Mouse (Mus musculus) cerebellum, adult 2 months (tissue): ENCODE measurements around the gene Clec10a. TPM values are rescaled to one million over a fixed set of nuclear protein-coding genes. Genes with fewer than 3 reads are reported as not detected.
A peak's percentile ranks its signal among the peaks of the same experiment; 100 is the strongest.
"Not testable (repeated sequence)": the region's sequence is repeated elsewhere in the genome, so short reads cannot be mapped to it uniquely, and the experiment has no call there.

Source experiments
- DNase-seq, 2 experiments: peaks; one replicate each; pipeline ENCODE4 v3.0.0; 2021
- H3K27ac ChIP-seq: fragments of 200-500 bp; 2 replicates; pipeline ENCODE4 v1.5.1; 2012; ENCODE audit warnings: low read length, control low read depth, inconsistent platforms; ENCODE audit not compliant: insufficient read depth
- H3K27me3 ChIP-seq: fragments of 200-500 bp; 2 replicates; pipeline ENCODE4 v1.6.1; 2012; ENCODE audit warnings: inconsistent platforms, mild to moderate bottlenecking, low read length, moderate library complexity; ENCODE audit not compliant: control insufficient read depth, insufficient read depth
- H3K4me1 ChIP-seq: fragments of 200-500 bp; 2 replicates; pipeline ENCODE4 v1.6.1; 2011; ENCODE audit warnings: low read length; ENCODE audit not compliant: control insufficient read depth, insufficient read depth
- H3K4me3 ChIP-seq: fragments of 200-500 bp; replicated peaks from 2 replicates; pipeline ENCODE3; 2011; ENCODE audit warnings: mild to moderate bottlenecking, low read depth, low read length, control low read depth; ENCODE audit not compliant: insufficient read depth
- CTCF ChIP-seq: fragments of 200-500 bp; IDR thresholded peaks from 2 replicates; pipeline ENCODE4 v1.5.1; 2011; ENCODE audit warnings: low read depth, mild to moderate bottlenecking, control low read depth, low read length, moderate library complexity, borderline replicate concordance; ENCODE audit not compliant: insufficient read depth
- POLR2A ChIP-seq: fragments of 200-500 bp; IDR thresholded peaks from 2 replicates; pipeline ENCODE4 v1.6.1; 2011; ENCODE audit warnings: low read length, control low read depth, borderline replicate concordance; ENCODE audit not compliant: insufficient read depth
- WGBS: fragments of 180-500 bp; shearing (Covaris S2); methylation state at CpG from one replicate; pipeline ENCODE4 v1.1.7; 2018; 5-methylcytosine and 5-hydroxymethylcytosine counted together
- polyA plus RNA-seq: library from polyadenylated mRNA; depleted of rRNA; stranded (reverse); fragments of >200 nt; gene quantifications from 2 replicates; pipeline ENCODE4 v1.2.3, GENCODE M21; 2012

The Clec10a gene
- polyA plus RNA-seq, 1 experiment = 1.2 TPM

DNA sequence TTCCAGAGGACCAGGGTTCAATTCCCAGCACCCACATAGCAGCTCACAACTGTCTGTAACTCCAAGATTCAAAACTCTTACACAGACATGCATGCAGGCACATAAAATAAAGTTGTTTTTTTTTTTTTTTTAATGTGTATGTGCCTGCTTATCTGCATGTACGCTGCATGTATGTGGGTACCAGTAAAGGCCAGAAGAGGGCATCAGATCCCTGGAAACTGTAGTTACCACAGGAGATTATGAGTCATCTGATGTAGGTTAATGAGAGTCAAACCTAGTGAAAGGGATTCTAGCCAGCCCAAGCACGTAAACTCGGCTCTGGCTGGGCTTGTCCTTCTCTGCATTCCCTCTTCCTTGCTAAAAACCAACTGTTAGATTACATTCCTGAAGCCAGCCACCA lies 4.9 kb upstream of the Clec10a start:
- DNase-seq = no peak
- TF ChIP-seq POLR2A (no peak), CTCF (no peak)
- Histone ChIP-seq H3K4me1 (no peaks in the 10 kb centered on the region), H3K27ac (no peak overlapping the region), H3K27me3 (no peaks in the 10 kb centered on the region), H3K4me3 (no peak overlapping the region)
- WGBS = 54% methylated on average over 3 of the region's 3 CpGs

DNA sequence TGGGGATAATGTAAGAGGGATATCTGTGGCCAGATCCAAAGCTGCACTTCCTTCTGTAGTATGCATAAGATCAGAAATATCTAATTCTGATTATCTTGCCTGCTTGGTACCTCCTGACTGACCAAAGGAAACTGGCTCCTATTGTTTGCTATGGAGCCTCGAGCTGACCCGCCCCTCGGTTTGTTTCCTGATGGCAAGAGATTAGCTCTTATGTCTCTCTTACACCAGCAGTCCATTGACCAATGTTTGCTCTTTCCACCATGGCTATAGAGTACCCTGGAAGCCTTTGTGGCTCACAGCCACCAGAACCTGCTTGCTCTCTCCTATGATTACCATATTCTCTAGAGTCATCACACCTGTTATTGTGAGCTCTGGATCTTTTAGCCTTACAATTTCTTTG lies 6.3 kb downstream of the Clec10a start:
- H3K4me3 ChIP-seq = no peak overlapping the region
- no peak for TF ChIP-seq POLR2A
- no peak for TF ChIP-seq CTCF
- no peaks in the 10 kb centered on the region for H3K27me3 ChIP-seq
- H3K27ac ChIP-seq = no peak overlapping the region
- no peaks in the 10 kb centered on the region for H3K4me1 ChIP-seq
- DNase-seq = no peak
- 71% methylated on average over 3 of the region's 3 CpGs for WGBS

DNA sequence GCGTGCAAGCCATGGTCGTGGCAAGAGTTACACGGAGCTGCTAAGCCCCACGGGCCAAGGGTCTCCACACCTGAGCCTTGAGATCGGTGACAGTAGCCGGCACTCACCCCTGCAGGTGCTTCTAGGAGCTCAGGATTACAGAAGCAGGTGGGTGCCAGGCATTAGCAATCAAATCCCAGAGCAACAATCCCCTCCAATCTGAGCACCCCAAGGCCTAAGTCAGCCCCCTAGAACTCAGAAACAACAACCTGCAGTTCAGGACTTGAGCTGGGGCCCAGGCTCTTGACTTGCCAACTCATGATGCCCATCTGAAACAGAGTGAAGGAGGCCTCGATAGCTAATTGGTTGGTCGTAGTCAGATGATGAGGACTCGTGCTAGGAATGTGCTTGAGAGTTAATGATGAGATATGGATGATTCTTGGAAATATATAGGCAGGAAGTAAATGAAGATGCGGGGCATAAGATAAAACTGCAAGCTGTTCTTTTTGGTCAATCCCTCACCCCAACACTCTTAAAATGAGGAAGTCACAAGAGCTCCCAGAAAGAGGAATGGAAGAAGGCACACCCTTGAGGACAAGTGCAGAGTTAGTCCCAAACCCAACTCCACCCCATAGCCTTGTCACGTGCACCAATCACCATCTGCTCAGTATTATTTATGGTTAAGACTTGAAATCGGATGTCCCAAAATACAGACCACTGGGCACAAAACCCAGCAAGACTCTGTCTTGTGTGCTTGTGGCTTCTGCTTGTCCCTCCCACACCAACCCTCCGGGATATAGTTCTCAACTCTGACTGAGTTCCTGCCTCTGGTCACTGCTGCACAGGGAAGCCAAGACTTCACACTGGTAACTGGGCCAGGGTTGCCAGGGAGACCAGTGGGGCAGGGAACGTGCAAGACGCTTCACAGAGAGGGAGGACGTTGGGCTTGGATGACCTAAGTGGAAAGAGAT lies 10.2 kb downstream of the Clec10a start:
- Histone ChIP-seq H3K4me3 (no peak overlapping the region), H3K4me1 (peaks cover 4% of the 10 kb centered on the region; the same call in 1 of the 2 replicates), H3K27ac (no peak overlapping the region), H3K27me3 (no peaks in the 10 kb centered on the region)
- no peak for TF ChIP-seq POLR2A
- no peak for TF ChIP-seq CTCF
- 67% methylated on average over 16 of the region's 16 CpGs for WGBS
- DNase-seq = no peak

DNA sequence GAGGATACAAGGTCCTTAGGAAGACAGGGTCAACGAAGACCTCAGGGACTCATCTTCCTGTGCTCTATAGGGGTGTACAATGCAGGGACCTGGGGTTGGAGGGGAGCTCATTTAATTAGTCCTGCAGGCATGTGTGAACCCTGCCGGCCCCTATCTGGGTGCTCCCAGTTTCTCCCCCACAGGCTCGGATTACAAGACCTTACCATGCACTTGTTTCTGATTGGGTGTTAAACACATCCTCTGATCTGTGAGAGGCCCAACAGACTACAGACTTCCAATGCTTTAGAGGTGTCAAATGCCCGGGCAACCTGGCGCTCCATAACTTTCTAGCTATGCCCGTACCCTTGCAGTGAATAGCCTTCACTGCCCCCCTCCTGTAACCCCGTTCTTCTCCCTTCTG lies 12.1 kb downstream of the Clec10a start:
- TF ChIP-seq CTCF (no peak), POLR2A (no peak)
- Histone ChIP-seq H3K4me3 (no peak overlapping the region), H3K27me3 (no peaks in the 10 kb centered on the region), H3K4me1 (peaks cover 4% of the 10 kb centered on the region; the same call in 1 of the 2 replicates), H3K27ac (no peak overlapping the region)
- no peak for DNase-seq
- WGBS = 80% methylated on average over 7 of the region's 7 CpGs

DNA sequence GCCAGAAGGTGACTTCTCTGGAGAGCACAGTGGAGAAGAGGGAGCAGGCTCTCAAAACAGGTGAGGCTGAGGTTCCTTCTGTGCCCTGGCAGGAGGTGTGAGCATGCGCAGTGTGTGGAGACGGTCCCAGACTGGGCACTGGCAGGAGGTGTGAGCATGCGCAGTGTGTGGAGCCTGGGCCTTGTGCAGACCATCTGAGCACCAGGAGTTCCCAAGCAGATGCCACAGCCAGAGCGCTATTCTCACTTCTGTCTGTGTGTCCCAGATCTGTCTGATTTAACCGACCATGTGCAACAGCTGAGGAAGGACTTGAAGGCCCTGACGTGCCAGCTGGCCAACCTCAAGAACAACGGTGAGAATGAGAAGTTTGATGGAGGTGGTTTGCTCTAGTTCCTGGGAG lies 13.5 kb downstream of the Clec10a start:
- H3K27ac ChIP-seq, H3K27me3 ChIP-seq, H3K4me1 ChIP-seq, H3K4me3 ChIP-seq: not testable (repeated sequence)
- peak; percentile 51 to 64 for DNase-seq
- 53% methylated on average over 7 of the region's 7 CpGs for WGBS

DNA sequence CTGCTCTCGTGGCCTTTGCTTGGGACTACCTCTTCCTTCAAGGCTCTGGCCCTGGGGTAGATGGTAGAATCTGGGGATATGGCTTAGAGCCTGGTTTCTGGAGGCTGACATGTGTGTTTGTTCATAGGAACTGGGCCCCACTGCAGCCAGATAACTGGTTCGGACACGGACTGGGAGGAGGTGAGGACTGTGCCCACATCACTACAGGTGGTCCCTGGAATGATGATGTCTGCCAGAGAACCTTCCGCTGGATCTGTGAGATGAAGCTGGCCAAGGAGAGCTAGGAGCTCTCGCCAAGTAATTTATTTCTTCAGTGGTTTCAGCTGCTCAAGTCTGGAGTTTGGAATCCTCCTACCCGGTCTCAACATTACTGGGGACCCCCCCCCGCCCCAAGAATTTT lies 14.3 kb downstream of the Clec10a start:
- Histone ChIP-seq H3K4me1 (peaks cover 4% of the 10 kb centered on the region; the same call in 1 of the 2 replicates), H3K27ac (no peak overlapping the region), H3K27me3 (no peaks in the 10 kb centered on the region), H3K4me3 (peak overlapping the region; percentile 5)
- TF ChIP-seq CTCF = no peak
- no peak for TF ChIP-seq POLR2A
- DNase-seq = peak; percentile 52 to 71
- 25% methylated on average over 7 of the region's 7 CpGs for WGBS

DNA sequence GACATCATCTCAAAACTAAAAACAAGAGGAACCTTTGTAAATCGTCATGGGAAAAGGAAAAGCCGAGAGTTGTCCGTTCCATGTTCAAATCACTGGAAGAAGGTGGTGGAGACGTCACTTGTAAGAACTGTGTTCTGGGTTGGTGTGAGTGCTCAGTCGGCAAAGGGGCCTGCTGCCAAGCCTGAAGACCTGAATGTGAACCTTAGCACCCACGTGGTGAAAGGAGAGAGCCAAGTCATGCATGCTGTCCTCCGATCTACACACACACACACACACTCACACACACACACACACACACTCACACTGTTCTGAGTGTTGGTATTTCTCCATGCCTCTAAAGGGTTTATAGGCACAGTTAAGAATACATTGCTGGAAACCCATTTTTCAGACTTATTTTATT lies 15.2 kb downstream of the Clec10a start:
- Histone ChIP-seq H3K27ac (no peak overlapping the region), H3K4me1 (peaks cover 4% of the 10 kb centered on the region; the same call in 1 of the 2 replicates), H3K4me3 (no peak overlapping the region), H3K27me3 (no peaks in the 10 kb centered on the region)
- no peak for DNase-seq
- TF ChIP-seq POLR2A (no peak), CTCF (no peak)
- WGBS = 56% methylated on average over 7 of the region's 7 CpGs

DNA sequence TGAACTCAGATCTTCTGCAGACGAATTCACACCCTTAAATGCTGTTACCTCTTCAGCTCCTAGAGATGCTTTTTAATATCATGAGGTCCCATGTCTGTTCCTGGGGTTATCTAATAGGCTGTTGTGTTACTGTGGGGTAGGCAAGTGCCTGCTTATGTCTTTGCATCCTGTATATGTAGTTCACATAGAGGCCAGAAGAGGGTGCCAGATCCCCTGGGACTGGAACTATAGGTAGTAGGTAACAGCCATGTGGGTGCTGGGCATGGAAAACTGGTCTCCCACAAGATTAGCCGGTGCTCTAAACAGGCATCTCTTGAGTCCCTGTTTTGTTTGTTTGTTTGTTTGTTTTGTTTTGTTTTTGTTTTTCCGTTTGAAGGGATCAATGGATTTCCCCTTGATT lies 15.8 kb downstream of the Clec10a start:
- WGBS = 74% methylated on average over 3 of the region's 3 CpGs
- H3K27me3 ChIP-seq = no peaks in the 10 kb centered on the region
- no peak overlapping the region for H3K4me3 ChIP-seq
- DNase-seq = peak; percentile 15 to 17
- TF ChIP-seq CTCF = peak; percentile 28; the same call in 1 of the 2 replicates
- no peak for TF ChIP-seq POLR2A
- peaks cover 4% of the 10 kb centered on the region; the same call in 1 of the 2 replicates for H3K4me1 ChIP-seq
- H3K27ac ChIP-seq = no peak overlapping the region
